Mouse (Mus musculus) heart, embryonic 16.5 days (tissue): Measurements from ENCODE around the gene Col5a1. TPM values are rescaled to one million over a fixed set of nuclear protein-coding genes. Genes with fewer than 3 reads are reported as not detected.

Experiments used
- ATAC-seq: fragments of 200-750 bp; cut with Nextera tagmentation; replicated peaks from 2 replicates; pipeline ENCODE4 v1.8.0; 2017; ENCODE audit warnings: moderate number of reproducible peaks; ENCODE audit not compliant: insufficient read depth, low FRiP score; ENCODE audit errors: extremely low read depth
- H3K27ac ChIP-seq: fragments of 300-500 bp; sonication (generic); 2 replicates; pipeline ENCODE4 v1.5.1; 2014; ENCODE audit warnings: mild to moderate bottlenecking, low read length, control low read depth, moderate library complexity
- H3K27me3 ChIP-seq: fragments of 300-500 bp; sonication (generic); 2 replicates; pipeline ENCODE4 v1.6.1; 2014; ENCODE audit warnings: low read length, mixed read lengths; ENCODE audit not compliant: control insufficient read depth, insufficient read depth
- H3K36me3 ChIP-seq: fragments of 300-500 bp; sonication (generic); 2 replicates; pipeline ENCODE4 v1.6.1; 2014; ENCODE audit not compliant: control insufficient read depth, insufficient read depth
- H3K4me1 ChIP-seq: fragments of 300-500 bp; sonication (generic); 2 replicates; pipeline ENCODE4 v1.6.1; 2014; ENCODE audit warnings: low read length, mixed read lengths; ENCODE audit not compliant: control insufficient read depth, insufficient read depth
- H3K4me2 ChIP-seq: fragments of 300-500 bp; sonication (generic); 2 replicates; pipeline ENCODE4 v1.6.1; 2014; ENCODE audit warnings: low read depth, mild to moderate bottlenecking, control low read depth, low read length
- H3K4me3 ChIP-seq: fragments of 300-500 bp; sonication (generic); 2 replicates; pipeline ENCODE4 v1.5.1; 2014; ENCODE audit warnings: mild to moderate bottlenecking, control low read depth, low read length
- H3K9ac ChIP-seq: fragments of 300-500 bp; sonication (generic); 2 replicates; pipeline ENCODE4 v1.6.1; 2014; ENCODE audit warnings: low read length, control low read depth
- H3K9me3 ChIP-seq: fragments of 300-500 bp; sonication (generic); replicated peaks from 2 replicates; pipeline ENCODE4 v1.6.1; 2016; ENCODE audit warnings: low read length; ENCODE audit not compliant: control insufficient read depth
- WGBS: fragments of 180-500 bp; shearing (Covaris S2); extraction: QIAGEN DNeasy Blood & Tissue Kit; methylation state at CpG from one replicate; pipeline ENCODE4 v1.1.7; 2014; 5-methylcytosine and 5-hydroxymethylcytosine counted together
- polyA plus RNA-seq: library from polyadenylated mRNA; unstranded; fragments of >200 nt; fragmentation: Nextera tagmentation; extraction: Ambion mirVana; gene quantifications from 2 replicates; pipeline ENCODE4 v1.2.1, GENCODE M21; 2015

Gene Col5a1
- polyA plus RNA-seq, 1 experiment from 2014 or later = 73.7 TPM

- ATAC-seq = no peak
- Histone ChIP-seq H3K4me3 (no peak overlapping the region), H3K27me3 (no peaks in the 10 kb centered on the region), H3K9me3 (no peaks in the 10 kb centered on the region), H3K4me1 (no peaks in the 10 kb centered on the region), H3K4me2 (no peak overlapping the region), H3K27ac (no peak overlapping the region), H3K36me3 (no peaks in the 10 kb centered on the region), H3K9ac (no peak overlapping the region)
- WGBS = 84% methylated on average over 4 of the region's 4 CpGs
Measured at GRCm38 (mm10) chr2:28063711-28064338, 177.6 kb downstream of the Col5a1 start.

GRCm38 (mm10) chr2:28064339-28065080 lies 178.3 kb downstream of the Col5a1 start:
- Histone ChIP-seq H3K9ac (no peak overlapping the region), H3K27me3 (no peaks in the 10 kb centered on the region), H3K4me1 (no peaks in the 10 kb centered on the region), H3K36me3 (no peaks in the 10 kb centered on the region), H3K4me2 (no peak overlapping the region), H3K4me3 (no peak overlapping the region), H3K9me3 (no peaks in the 10 kb centered on the region), H3K27ac (no peak overlapping the region)
- no peak for ATAC-seq
- WGBS = 59% methylated on average over 7 of the region's 7 CpGs

- H3K27ac ChIP-seq = no peak overlapping the region
- H3K9me3 ChIP-seq = no peaks in the 10 kb centered on the region
- H3K36me3 ChIP-seq = no peaks in the 10 kb centered on the region
- no peak overlapping the region for H3K4me3 ChIP-seq
- no peaks in the 10 kb centered on the region for H3K4me1 ChIP-seq
- 84% methylated on average over 5 of the region's 5 CpGs for WGBS
- no peaks in the 10 kb centered on the region for H3K27me3 ChIP-seq
- no peak for ATAC-seq
- H3K4me2 ChIP-seq = no peak overlapping the region
- H3K9ac ChIP-seq = no peak overlapping the region
Measured at GRCm38 (mm10) chr2:28065081-28065651, 178.9 kb downstream of the Col5a1 start.

GRCm38 (mm10) chr2:28066686-28067085 lies 180.5 kb downstream of the Col5a1 start:
- ATAC-seq = no peak
- Histone ChIP-seq H3K9me3 (no peaks in the 10 kb centered on the region), H3K4me1 (no peaks in the 10 kb centered on the region), H3K4me3 (no peak overlapping the region), H3K36me3 (no peaks in the 10 kb centered on the region), H3K9ac (no peak overlapping the region), H3K4me2 (no peak overlapping the region), H3K27me3 (no peaks in the 10 kb centered on the region), H3K27ac (no peak overlapping the region)
- WGBS = 61% methylated on average over 5 of the region's 5 CpGs

GRCm38 (mm10) chr2:28067175-28067574 lies 180.9 kb downstream of the Col5a1 start:
- Histone ChIP-seq H3K9ac (no peak overlapping the region), H3K36me3 (no peaks in the 10 kb centered on the region), H3K9me3 (no peaks in the 10 kb centered on the region), H3K4me3 (no peak overlapping the region), H3K27me3 (no peaks in the 10 kb centered on the region), H3K4me2 (no peak overlapping the region), H3K27ac (no peak overlapping the region), H3K4me1 (no peaks in the 10 kb centered on the region)
- no peak for ATAC-seq
- 68% methylated on average over 6 of the region's 6 CpGs for WGBS

- 61% methylated on average over 2 of the region's 2 CpGs for WGBS
- no peak overlapping the region for H3K4me2 ChIP-seq
Measured at GRCm38 (mm10) chr2:28067821-28068536, 181.8 kb downstream of the Col5a1 start.

GRCm38 (mm10) chr2:28068537-28068878 lies 182.3 kb downstream of the Col5a1 start:
- 47% methylated on average over 9 of the region's 9 CpGs for WGBS
- H3K9me3 ChIP-seq = no peaks in the 10 kb centered on the region
- H3K27me3 ChIP-seq = no peaks in the 10 kb centered on the region
- ATAC-seq = no peak
- no peak overlapping the region for H3K9ac ChIP-seq
- H3K4me1 ChIP-seq = no peaks in the 10 kb centered on the region
- H3K4me2 ChIP-seq = no peak overlapping the region
- no peaks in the 10 kb centered on the region for H3K36me3 ChIP-seq
- H3K4me3 ChIP-seq = no peak overlapping the region
- no peak overlapping the region for H3K27ac ChIP-seq

More at GRCm38 (mm10) chr2:28067821-28068536, 181.8 kb downstream of the Col5a1 start:
- H3K4me1 ChIP-seq = no peaks in the 10 kb centered on the region
- no peak overlapping the region for H3K27ac ChIP-seq
- no peak overlapping the region for H3K9ac ChIP-seq
- H3K27me3 ChIP-seq = no peaks in the 10 kb centered on the region
- H3K9me3 ChIP-seq = no peaks in the 10 kb centered on the region
- ATAC-seq = no peak
- H3K36me3 ChIP-seq = no peaks in the 10 kb centered on the region
- no peak overlapping the region for H3K4me3 ChIP-seq

GRCm38 (mm10) chr2:28075616-28076187 lies 189.5 kb downstream of the Col5a1 start:
- no peaks in the 10 kb centered on the region for H3K36me3 ChIP-seq
- no peak overlapping the region for H3K9ac ChIP-seq
- H3K27ac ChIP-seq = no peak overlapping the region
- 69% methylated on average over 7 of the region's 7 CpGs for WGBS
- H3K4me3 ChIP-seq = no peak overlapping the region
- no peak overlapping the region for H3K4me2 ChIP-seq
- H3K9me3 ChIP-seq = no peaks in the 10 kb centered on the region
- ATAC-seq = no peak
- H3K4me1 ChIP-seq = no peaks in the 10 kb centered on the region
- H3K27me3 ChIP-seq = no peaks in the 10 kb centered on the region
